Mouse (Mus musculus) left cerebral cortex, postnatal 4 days (tissue): ENCODE results near the gene Dnajc25. TPM values are rescaled to one million over a fixed set of nuclear protein-coding genes. Genes with fewer than 3 reads are reported as not detected.

Experiments used
- DNase-seq: peaks from one replicate; pipeline ENCODE4 v3.0.0-alpha.2; 2022
- intact Hi-C: fragments of 180-260 bp; cut with DNase I; formaldehyde crosslinking; loops from one replicate; pipeline ENCODE4 v1.15.1; 2025
- total RNA-seq, 2 experiments: library from RNA; stranded (reverse); gene quantifications; 2 replicates each; pipeline ENCODE4 v1.2.3; 2021

Dnajc25 gene
- total RNA-seq, 2 experiments from 2014 or later, result 8.4 to 8.8 TPM

DNA sequence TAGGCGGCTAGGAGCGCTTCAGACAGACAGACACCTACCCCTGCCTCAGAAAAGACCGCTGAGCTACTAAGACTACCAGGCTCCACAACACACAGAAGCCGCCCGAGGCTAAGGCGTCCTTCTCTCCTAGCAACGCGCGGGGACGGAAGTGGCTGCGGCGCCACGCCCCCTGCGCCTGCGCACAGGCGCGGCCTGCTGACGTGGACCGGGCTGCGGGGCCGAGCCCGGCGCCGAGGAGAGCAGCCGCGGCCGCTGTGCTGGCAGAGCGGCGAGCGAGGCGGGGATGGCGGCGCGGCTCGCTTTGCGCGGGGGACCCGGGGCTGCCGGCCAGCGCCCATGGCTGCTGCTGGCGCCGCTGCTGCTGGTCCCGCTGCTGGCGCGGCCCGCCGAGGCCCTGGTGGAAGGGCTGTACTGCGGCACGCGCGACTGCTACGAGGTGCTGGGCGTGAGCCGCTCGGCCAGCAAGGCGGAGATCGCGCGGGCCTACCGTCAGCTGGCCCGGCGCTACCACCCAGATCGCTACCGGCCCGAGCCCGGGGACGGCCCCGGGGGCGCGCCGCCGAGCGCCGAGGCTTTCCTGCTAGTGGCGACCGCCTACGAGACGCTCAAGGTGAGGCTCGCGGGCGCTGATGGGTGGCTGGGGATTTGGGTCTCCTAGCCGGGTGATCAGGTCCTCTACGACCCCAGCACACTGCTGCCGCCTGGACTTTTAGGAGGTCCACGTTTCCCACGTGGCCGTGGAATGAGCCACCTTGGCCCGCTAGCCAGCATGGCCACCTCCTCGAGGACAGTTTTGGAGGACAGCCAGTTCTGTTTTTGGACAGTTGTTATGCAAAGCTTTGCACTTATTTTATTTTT is 8.3 kb downstream of the Dnajc25 start, which contains the start of gene Gm20503:
Gene Gm20503 (plus strand): TSS at position 263 of the 858 bp plus-strand sequence.
- intact Hi-C loops, result no loop called here

DNA sequence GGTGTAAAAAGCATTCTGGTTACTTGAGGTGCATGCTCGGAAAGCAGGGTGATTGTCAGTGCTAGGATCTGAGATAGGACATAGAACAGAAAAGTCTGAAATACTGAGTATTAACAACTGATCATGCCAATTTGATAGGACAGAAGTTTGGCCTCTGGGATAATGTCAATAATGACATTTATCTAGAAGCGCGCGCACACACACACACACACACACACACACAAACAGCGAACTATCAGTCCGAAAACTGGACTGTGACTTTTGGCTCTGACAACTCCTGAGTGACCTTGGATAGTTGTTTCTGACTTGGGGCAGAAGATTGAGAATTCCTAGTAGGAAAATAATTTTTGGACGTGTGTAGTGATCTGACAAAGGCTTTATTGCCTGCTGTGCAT is 8.9 kb downstream of the Dnajc25 start:
- intact Hi-C loops, result no loop called here
- no peak for DNase-seq

More for the DNA sequence above, 8.3 kb downstream of the Dnajc25 start, which contains the start of gene Gm20503:
- peak; percentile 91 for DNase-seq

DNA sequence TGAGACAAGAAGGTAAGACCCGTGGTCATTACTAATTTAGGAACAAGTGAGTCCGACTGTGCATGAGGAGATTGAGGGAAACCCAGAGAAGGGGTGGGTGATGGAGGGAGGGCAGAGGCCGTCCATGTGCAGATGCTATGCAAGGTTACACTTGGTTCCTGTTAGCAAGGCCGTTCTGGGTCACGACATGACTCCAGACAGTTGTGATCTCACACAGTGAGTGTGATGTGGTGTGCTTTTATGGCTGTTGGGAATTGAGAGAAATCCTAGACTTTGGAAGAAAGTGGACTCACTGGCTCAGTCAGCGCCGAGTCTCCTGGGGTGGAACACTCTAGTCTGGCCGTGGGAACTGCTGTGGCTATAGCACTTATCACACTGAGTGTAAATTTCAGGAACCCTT is 11.3 kb downstream of the Dnajc25 start:
- intact Hi-C loops, result no loop called here

DNA sequence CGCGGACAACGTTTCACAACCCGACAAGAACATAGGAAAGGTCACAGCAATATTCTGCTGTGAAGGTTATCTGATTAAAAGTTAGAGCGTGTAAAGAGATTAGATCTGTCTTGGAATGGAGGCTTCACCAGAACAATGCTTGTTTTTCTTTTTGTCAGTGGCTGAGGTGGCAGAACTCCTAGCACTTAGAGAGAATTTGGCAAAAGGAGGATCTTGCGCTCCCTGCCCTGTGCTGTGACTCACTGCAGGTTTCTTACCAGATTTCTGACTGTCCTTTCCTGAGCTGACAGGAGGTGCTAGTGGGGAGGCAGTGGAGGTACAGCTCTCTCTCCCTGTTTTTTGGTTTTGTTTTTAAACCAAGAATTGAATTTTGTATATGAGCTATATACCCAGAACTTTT is 12.2 kb downstream of the Dnajc25 start:
- intact Hi-C loops, result no loop called here

More for the DNA sequence above, 11.3 kb downstream of the Dnajc25 start:
- DNase-seq, result no peak

DNA sequence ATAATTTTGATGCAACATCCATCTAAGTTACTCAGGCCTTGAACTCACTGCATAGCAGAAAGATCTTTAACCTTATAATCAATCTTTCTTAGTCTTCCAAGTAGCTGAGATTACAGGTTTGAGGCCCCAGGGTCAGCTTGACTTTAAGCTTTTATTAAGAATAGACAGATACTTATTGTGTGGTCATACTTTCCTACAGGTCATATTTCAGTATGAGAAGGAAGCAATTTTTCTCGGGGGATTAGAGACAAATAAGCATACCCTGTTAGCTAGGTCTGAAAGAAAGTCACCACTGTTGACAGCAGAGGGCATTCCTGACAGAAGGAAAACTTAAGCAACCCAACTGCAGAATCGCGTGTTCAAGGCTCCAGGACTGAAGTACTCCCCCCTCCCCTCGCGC is 13.1 kb downstream of the Dnajc25 start:
- DNase-seq, result no peak
- intact Hi-C loops, result no loop called here

More for the DNA sequence above, 12.2 kb downstream of the Dnajc25 start:
- DNase-seq, result no peak

DNA sequence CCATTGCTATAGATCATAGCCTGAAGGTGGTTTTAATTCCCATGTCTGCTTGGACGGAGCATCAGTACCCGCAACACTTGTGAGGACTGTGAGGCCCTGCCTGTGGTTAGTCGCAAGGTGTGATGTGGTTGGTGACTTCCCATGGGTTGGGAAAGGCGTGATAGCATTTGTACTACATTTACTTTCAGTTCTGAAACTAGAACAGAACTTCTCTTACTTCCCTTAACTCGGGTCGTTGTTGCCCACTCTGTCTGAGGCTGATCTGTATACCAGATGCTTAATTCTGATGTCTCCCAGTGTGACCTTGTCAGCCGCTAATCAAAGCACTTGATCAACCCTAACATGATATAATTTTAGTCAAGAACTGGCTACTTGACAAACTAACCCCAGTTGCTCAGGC is 14.3 kb downstream of the Dnajc25 start:
- intact Hi-C loops, result no loop called here
- no peak for DNase-seq

DNA sequence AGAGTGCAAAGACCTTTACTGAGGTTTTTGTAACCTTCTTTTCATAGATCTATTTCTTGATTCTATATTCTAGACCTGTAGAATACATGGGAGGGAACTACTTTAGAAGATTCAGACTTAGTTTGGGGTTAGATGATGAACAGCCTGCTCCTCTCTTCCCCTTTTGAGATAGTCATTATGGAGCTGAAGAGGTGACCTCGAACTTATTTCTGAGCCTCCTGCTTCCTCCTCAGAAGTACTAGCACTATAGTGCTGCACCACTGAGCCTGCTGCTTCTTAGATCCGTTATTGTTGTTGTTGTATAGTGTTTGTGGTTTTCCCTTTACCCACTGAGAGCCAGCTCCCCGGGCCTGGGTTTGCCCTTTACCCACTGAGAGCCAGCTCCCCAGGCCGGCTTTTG is 14.8 kb downstream of the Dnajc25 start:
- intact Hi-C loops, result no loop called here
- DNase-seq, result no peak

DNA sequence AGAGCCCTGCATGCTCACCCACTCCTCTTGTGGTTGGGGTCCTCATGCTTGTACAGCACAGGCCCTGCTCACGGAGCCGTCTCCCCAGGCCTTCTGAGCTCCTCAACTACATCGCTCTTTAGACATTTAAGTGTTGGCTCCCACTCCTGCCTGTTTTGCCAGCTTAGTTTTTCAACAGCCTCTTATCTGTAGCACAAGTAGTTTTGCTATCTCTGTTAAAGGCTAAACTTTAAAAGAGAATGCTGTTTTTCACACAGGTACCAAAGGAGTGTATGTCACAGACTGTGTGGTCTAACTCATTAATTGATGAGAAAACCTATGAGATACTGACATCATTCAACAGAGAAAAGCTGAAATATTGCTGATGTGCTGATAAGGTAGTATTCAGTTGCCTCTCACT is 16.6 kb downstream of the Dnajc25 start:
- intact Hi-C loops, result no loop called here
- DNase-seq, result no peak

DNA sequence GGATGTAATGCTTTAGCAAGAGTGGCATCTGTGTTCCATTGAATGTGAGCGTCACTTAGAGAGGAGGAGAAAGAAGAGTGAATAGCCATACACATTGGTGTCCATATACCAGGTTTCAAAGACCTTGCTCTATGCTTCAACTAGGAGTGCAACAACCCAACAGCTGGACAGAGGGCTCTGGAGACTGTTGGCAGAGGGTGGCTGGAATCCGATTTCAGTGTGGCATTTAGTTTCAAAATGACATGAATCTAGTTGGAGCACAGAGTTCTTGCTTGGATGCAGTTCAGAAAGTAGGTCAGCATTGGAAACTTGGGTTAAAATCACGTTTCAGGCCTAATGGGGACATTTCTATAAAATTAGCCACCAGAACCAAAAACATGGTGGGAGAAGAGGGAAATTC is 20.3 kb downstream of the Dnajc25 start:
- DNase-seq, result no peak
- intact Hi-C loops, result no loop called here

DNA sequence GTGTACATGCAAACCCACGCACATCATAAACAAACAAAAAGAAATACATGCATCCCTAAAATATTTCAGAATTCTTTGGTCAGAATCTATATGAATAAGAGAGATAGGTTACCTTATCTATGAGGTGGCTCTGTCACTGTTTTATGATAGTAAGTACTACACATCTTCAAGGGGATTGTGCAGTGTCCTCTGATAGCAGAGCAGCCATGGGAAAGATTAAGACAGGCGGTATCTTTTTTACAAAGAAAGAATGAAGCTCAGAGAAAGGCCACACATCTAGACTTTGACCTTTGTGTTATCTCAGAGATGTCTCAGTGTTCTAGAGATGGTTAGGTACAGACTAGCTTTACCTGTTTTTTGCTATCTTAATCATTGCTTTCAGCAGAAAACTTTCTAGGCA is 22.1 kb downstream of the Dnajc25 start:
- intact Hi-C loops, result no loop called here
- no peak for DNase-seq

DNA sequence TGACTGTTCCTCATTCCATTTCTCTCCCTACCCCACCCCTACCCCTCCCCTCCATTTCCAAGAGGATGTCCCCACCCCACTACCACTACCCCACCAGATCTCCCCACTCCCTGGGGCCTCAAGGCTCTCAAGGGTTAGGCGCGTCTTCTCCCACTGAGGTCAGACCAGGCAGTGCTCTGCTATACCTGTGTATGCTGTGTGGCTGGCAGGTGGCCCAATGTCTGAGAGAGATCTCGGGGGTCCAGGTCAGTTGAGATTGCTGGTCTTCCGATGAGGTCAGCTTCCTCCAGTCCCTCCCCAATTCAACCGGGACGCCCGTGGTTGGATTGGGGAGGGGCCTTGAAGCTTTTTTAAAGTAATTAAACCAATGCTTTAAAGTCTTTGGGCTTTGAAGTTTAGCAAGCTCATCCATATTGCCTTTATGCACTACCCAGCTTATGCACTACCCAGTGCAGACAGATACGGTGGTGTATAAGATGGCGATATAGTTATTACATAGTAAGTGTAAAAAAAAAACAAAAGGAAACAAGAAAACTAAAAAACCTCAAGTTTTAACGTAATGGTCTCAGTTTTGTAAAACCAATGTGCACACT is 39.6 kb downstream of the Dnajc25 start:
- intact Hi-C loops, result no loop called here
- peak; percentile 32 for DNase-seq

DNA sequence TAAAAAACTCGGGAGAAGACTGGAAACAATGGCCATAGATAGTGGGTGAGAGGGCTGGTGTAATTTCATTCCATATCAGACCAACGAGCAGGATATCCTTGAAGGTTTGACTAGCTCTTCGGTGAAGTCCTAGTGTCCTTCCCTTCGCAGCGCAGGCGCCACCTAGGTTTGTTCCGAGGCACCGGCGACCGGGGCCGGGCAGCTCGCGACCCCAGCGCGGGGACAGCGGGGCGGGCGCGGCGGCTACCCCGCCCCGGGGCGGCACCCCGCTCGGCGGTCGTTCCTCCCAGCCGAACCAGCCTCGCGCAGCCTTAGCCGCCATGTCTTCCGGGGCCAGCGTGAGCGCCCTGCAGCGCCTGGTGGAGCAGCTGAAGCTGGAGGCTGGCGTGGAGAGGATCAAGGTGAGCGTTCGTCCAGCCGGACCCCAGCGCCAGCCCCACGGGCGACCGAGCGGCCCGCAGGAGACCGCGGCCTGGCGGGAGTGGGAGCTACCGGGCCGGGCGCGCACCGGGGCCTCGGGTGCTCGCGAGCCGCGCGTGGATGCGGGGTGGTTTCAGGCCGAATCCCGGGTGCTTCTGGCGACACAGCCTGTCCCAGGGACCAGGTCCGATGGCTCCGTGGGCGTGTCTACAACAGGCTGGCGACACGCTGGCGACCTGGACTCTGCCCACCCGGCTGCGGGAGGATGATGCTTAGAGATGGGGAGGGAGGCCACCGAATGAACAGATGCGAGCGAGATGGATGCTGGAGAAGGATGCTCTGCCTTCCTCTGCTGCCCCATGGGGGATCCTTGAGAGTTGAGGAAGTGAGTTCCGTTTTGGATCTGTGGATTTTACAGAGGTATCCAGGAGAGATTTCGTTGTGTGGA is 40.3 kb downstream of the Dnajc25 start, which contains the start of gene Gng10:
Gene Gng10 (plus strand): TSS at position 171 of the 868 bp plus-strand sequence.
- peak; percentile 74 for DNase-seq
- intact Hi-C loops, result no loop called here

DNA sequence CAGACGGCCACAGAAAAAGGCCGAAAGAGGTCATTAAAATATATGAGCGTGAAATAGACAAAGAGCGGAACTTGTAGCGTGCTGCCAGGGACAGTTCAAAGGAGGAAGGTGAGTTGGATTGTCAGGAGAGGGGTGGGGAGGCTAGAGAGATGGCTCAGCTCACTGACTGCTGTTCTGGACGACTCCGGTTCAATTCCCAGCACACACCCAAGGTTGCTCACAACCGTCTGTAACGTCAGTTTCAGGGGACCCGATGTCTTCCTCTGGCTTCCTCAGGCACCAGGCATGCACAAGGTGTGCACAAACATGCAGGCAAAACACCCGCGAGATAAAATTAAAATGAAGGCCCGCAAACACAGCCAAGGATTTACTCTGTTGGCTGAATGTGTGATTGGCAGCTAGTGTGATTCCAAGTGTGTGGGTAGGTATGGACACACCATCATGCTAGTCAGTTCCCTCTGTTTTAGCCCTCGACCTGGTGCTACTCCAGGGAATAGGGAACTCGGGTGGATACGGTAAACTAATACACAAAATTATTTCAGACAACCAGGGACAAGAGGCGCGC is 41.0 kb downstream of the Dnajc25 start:
- intact Hi-C loops, result no loop called here
- no peak for DNase-seq

DNA sequence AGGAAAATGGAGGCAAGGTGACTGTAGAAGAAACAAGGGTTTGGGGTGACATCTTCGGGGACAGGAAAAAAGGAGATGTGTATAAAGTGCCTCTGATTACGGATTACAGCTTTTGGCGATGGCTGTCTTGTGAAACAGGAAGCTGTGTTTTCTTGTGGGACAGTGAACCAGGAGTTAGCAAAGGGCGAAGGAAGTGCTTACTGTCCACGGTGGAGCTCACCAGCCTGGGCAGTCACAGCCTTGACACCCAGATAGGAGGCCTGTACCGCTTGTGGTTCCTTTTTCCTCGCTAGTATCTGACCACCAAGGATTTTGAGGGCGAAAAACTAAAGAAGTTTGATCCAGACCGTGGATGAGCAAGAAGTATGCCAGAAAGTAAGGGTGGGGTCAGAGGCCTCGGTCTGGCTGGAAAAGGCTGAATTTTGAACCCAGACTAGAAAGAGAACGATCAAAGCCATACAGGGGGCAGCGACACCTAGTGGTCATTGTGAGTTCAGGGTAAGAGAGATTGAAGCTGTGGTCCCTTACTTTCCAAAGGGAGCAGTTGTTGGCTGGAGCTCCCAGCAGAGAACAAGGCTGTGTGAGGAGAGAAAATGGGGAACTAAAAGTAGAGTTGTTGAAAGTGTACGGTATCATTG is 41.7 kb downstream of the Dnajc25 start:
- DNase-seq, result peak; percentile 78
- intact Hi-C loops, result no loop called here

DNA sequence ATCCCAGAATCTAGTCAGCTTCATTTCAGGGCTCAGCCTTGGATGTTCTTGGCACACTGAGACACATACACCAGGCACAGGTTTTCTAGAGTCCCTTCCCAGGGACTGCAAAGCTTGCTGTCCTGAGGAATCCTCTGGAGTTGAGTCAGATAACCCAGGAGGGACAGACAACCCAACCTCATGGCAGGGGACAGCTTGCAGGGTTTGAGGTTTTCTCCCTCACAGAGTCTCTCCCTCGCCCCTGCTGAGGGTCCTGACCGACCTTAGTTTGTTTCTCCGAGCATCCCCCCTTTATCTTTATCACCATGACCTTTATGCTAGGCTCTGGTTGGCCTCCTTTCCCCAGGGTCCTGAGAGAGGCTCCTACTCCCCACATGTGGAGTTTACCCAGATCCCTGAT is 42.7 kb downstream of the Dnajc25 start:
- intact Hi-C loops, result no loop called here
- no peak for DNase-seq

DNA sequence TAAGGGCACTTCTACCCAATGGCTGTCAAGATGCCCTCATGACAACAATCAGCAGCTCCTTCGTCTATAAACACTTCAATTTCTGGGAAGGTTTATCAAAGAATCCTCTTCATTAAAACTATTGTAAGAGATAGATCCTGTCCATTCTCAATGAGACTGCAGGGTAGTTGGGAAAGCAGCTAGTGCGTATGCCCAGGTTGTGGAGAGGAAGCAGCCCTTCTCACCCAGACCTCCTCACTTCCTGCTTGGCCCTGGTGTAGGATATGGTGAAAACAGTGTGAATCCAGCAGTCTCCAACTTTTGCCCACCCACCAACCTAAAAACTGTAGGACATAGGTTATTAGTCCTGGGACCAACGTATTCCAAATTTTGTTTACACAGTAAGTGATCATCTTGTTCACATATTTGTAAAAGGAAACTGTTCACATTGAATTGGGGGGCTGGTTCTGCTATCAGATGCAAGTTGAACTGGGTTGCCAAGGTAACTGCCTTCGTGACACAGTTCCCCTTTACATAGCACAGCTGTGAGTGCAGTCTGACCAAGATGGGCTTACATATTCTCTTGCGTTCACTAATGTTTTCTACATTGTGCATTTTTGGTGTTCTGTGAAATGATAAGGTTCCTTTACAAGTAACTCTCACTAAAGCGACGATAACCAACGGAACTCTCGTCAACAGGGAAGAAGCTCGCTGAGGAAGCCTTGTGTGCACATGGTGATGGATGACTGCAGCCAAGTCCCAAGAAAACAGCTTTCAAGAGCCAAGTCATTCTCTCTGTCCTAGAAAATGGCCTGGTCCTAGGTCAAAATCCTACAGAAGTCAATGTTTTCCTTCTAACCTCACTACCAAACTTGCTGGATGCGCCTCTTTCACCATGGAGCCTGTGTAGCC is 45.8 kb downstream of the Dnajc25 start:
- DNase-seq, result no peak
- intact Hi-C loops, result no loop called here

DNA sequence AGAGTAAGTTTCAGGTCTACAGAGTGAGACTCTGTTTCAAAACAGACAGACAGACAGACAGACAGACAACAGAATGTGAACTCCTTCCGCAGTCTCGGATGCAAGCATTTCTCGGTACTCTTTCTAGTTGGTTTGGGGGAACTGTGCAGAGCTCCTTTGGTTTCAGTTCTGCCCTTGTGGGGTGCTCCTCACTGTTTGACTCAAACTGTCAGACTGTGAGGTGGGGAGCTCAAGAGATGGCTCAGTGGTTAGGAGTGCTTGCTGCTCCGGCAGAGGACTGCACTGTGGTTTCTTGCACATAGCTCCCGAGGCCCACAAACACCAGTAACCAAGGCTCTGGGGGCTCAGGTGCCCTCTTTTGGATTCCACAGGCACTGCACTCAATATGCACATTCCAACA is 48.2 kb downstream of the Dnajc25 start:
- intact Hi-C loops, result no loop called here
- no peak for DNase-seq

DNA sequence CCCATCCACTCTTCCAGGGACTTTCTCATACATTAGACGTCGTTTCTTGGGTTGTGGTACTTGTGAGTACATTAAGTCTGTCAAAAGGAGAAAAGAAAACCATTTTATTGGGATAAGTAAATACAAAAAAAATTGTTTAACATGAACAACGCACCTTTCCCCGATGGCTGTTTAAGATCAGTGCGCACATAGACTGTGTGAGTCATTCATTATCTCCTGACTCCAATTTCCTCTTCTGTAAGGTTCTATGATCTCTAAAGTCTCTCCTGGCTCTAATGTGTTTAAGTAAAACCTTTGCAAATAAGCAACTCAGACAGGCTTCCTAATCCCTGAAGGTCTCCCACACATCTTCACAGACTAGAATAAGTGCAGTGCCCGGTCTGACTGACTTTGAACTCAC is 49.0 kb downstream of the Dnajc25 start:
- intact Hi-C loops, result no loop called here
- no peak for DNase-seq

DNA sequence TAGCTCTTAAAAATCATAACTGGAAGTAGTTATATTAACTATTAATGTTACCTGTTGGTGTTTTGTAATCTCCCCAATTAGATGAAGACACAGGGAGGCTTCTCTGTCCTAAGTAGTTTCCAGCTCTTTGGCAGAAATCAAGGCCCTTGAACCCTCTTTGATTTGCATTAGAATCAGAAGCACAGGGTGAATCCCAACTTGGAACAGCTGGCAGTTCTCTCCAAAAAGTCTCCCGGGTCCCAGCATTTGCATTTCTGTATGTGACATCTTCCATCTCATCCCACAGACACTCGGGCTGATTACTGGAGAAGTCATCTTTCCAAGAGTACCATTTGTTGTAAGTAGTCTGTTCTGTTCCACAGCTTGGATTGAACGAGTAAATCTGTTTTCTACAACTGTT is 52.4 kb downstream of the Dnajc25 start:
- DNase-seq, result no peak
- intact Hi-C loops, result no loop called here
